Mouse (Mus musculus): ENCODE results near the gene Tmcc1.

- TF ChIP-seq CTCF (IDR thresholded peaks at IDR 0.05; ENCODE audit: borderline replicate concordance, control insufficient read depth, extremely low read depth, insufficient read depth, low read length, poor library complexity) (no peak), POLR2A (IDR thresholded peaks at IDR 0.05; ENCODE audit: control insufficient read depth, extremely low read depth, insufficient read depth, low read length, poor library complexity) (no peak)
Observed at GRCm38 (mm10) chr6:116055001-116055471, 138.2 kb downstream of the Tmcc1 start.

All from thymus, adult 2 months (tissue).